Mouse (Mus musculus): Measurements from ENCODE around the gene Gm21119. TPM values are rescaled to one million over a fixed set of nuclear protein-coding genes. Genes with fewer than 3 reads are reported as not detected.
"Not testable (repeated sequence)": the region's sequence is repeated elsewhere in the genome, so short reads cannot be mapped to it uniquely, and the experiment has no call there.

Gm21119 gene
- polyA plus RNA-seq (2015; fragmentation: Nextera tagmentation; extraction: Ambion mirVana): 0.13 TPM in 1 of 2 replicates, not detected in the other

GRCm38 (mm10) chr8:20614619-20615018 is at the start of gene Gm21119:
TSS of gene Gm21119 (plus strand) at chr8:20614919.
- not testable (repeated sequence) for H3K4me2 ChIP-seq (ENCODE audit: low read length); ATAC-seq; H3K9me3 ChIP-seq (ENCODE audit: control insufficient read depth, low read length); H3K27me3 ChIP-seq (replicated peaks; ENCODE audit: control insufficient read depth, insufficient read depth, low read length); H3K9ac ChIP-seq (replicated peaks; ENCODE audit: low read depth, low read length); H3K36me3 ChIP-seq (ENCODE audit: control insufficient read depth, insufficient read depth); H3K4me1 ChIP-seq (replicated peaks; ENCODE audit: control insufficient read depth, insufficient read depth, low read length); H3K27ac ChIP-seq (ENCODE audit: low read length); H3K4me3 ChIP-seq (replicated peaks; ENCODE audit: low read length)
- no CpG with 5 or more reads among the region's 2 CpGs for WGBS

- H3K9ac ChIP-seq (replicated peaks; ENCODE audit: low read depth, low read length); ATAC-seq; H3K4me1 ChIP-seq (replicated peaks; ENCODE audit: control insufficient read depth, insufficient read depth, low read length); H3K27ac ChIP-seq (ENCODE audit: low read length); H3K9me3 ChIP-seq (ENCODE audit: control insufficient read depth, low read length); H3K4me2 ChIP-seq (ENCODE audit: low read length); H3K4me3 ChIP-seq (replicated peaks; ENCODE audit: low read length); H3K27me3 ChIP-seq (replicated peaks; ENCODE audit: control insufficient read depth, insufficient read depth, low read length); H3K36me3 ChIP-seq (ENCODE audit: control insufficient read depth, insufficient read depth): not testable (repeated sequence)
- no CpG with 5 or more reads among the region's 1 CpGs for WGBS
Observed at GRCm38 (mm10) chr8:20566753-20567152, 48.0 kb upstream of the Gm21119 start.

DNA sequence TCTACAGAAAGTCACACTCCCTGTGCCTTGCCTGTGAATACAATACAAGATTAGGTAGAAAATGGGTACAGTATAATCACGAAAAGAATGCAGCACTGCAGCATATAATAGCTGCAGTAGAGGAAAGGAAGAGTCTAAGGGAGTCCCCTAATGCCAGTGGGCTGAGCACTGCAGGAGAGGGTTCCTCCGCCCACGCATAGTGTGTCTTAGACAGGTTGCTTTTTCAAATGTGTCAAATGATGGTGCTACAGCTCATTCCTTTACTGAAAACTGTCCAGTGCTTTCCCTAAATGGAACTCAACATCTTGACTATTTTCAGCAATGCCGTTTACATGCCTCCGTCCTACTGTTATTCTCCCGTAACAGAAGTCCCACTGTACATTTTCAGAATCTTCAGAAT is 33.6 kb upstream of the Gm21119 start:
- not testable (repeated sequence) for H3K4me1 ChIP-seq (replicated peaks; ENCODE audit: control insufficient read depth, insufficient read depth, low read length); H3K9ac ChIP-seq (replicated peaks; ENCODE audit: low read depth, low read length); H3K4me3 ChIP-seq (replicated peaks; ENCODE audit: low read length); ATAC-seq; H3K4me2 ChIP-seq (ENCODE audit: low read length); H3K9me3 ChIP-seq (ENCODE audit: control insufficient read depth, low read length); H3K27me3 ChIP-seq (replicated peaks; ENCODE audit: control insufficient read depth, insufficient read depth, low read length); H3K27ac ChIP-seq (ENCODE audit: low read length); H3K36me3 ChIP-seq (ENCODE audit: control insufficient read depth, insufficient read depth)
- WGBS: 97% methylated on average over 2 of the region's 6 CpGs

DNA sequence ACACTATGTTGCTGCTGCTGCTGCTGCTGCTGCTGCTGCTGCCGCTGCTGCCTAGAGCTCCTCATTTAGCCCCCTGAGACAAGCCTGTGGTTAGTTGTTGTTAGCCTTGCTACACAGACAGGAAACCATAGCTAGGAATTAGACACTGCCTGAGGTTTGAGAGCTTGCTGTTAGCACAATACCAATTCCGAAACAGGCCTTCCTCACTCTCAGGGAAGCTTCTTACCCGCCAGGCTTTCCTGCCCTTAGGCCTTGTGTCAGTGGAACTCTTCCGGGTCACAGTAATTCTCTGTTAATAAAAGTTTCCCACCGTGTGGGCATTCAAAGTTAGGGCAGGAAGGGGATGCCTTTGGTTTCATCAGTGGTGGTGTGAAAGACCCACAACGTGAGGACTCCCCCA is 31.9 kb upstream of the Gm21119 start:
- not testable (repeated sequence) for H3K9me3 ChIP-seq (ENCODE audit: control insufficient read depth, low read length); H3K36me3 ChIP-seq (ENCODE audit: control insufficient read depth, insufficient read depth); H3K4me2 ChIP-seq (ENCODE audit: low read length); H3K27me3 ChIP-seq (replicated peaks; ENCODE audit: control insufficient read depth, insufficient read depth, low read length); H3K4me1 ChIP-seq (replicated peaks; ENCODE audit: control insufficient read depth, insufficient read depth, low read length); ATAC-seq; H3K27ac ChIP-seq (ENCODE audit: low read length); H3K4me3 ChIP-seq (replicated peaks; ENCODE audit: low read length); H3K9ac ChIP-seq (replicated peaks; ENCODE audit: low read depth, low read length)
- 83% methylated on average over 4 of the region's 6 CpGs for WGBS

- 21% methylated on average over 5 of the region's 12 CpGs for WGBS
- peak; percentile 74 for ATAC-seq
- not testable (repeated sequence) for H3K36me3 ChIP-seq (ENCODE audit: control insufficient read depth, insufficient read depth)
Observed at GRCm38 (mm10) chr8:20588268-20589177, 26.2 kb upstream of the Gm21119 start.

DNA sequence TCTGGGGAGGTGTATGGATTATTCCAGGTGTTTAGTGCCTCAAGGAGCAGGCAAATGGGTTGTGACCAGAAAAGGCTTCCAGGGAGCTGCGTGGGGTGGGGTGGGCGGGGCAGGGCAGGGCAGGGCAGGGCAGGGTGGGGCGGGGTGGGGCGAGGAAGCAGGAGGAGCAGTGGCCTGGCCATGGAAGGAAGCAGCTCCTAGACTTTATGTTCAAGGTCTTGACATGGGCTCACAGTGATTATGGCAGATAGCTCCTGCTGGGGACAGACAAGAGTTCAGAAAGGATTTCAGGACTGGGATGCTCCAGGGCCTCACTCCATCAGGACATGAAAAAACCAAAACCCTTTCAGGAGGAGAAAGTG is 25.6 kb upstream of the Gm21119 start:
- not testable (repeated sequence) for H3K4me3 ChIP-seq (replicated peaks; ENCODE audit: low read length); H3K27ac ChIP-seq (ENCODE audit: low read length); H3K9ac ChIP-seq (replicated peaks; ENCODE audit: low read depth, low read length); H3K36me3 ChIP-seq (ENCODE audit: control insufficient read depth, insufficient read depth); H3K27me3 ChIP-seq (replicated peaks; ENCODE audit: control insufficient read depth, insufficient read depth, low read length); H3K9me3 ChIP-seq (ENCODE audit: control insufficient read depth, low read length); H3K4me2 ChIP-seq (ENCODE audit: low read length); H3K4me1 ChIP-seq (replicated peaks; ENCODE audit: control insufficient read depth, insufficient read depth, low read length)
- ATAC-seq: peak; percentile 73
- WGBS: 88% methylated on average over 1 of the region's 4 CpGs

More at GRCm38 (mm10) chr8:20588268-20589177, 26.2 kb upstream of the Gm21119 start:
- H3K27me3 ChIP-seq (replicated peaks; ENCODE audit: control insufficient read depth, insufficient read depth, low read length); H3K4me1 ChIP-seq (replicated peaks; ENCODE audit: control insufficient read depth, insufficient read depth, low read length); H3K9ac ChIP-seq (replicated peaks; ENCODE audit: low read depth, low read length); H3K27ac ChIP-seq (ENCODE audit: low read length); H3K4me3 ChIP-seq (replicated peaks; ENCODE audit: low read length); H3K9me3 ChIP-seq (ENCODE audit: control insufficient read depth, low read length); H3K4me2 ChIP-seq (ENCODE audit: low read length): not testable (repeated sequence)

- H3K27me3 ChIP-seq (replicated peaks; ENCODE audit: control insufficient read depth, insufficient read depth, low read length); H3K9me3 ChIP-seq (ENCODE audit: control insufficient read depth, low read length); H3K36me3 ChIP-seq (ENCODE audit: control insufficient read depth, insufficient read depth); H3K27ac ChIP-seq (ENCODE audit: low read length); ATAC-seq; H3K9ac ChIP-seq (replicated peaks; ENCODE audit: low read depth, low read length); H3K4me2 ChIP-seq (ENCODE audit: low read length); H3K4me3 ChIP-seq (replicated peaks; ENCODE audit: low read length); H3K4me1 ChIP-seq (replicated peaks; ENCODE audit: control insufficient read depth, insufficient read depth, low read length): not testable (repeated sequence)
- 82% methylated on average over 3 of the region's 9 CpGs for WGBS
Observed at GRCm38 (mm10) chr8:20590117-20590997, 24.4 kb upstream of the Gm21119 start.

- H3K4me1 ChIP-seq (replicated peaks; ENCODE audit: control insufficient read depth, insufficient read depth, low read length); H3K9me3 ChIP-seq (ENCODE audit: control insufficient read depth, low read length); H3K27ac ChIP-seq (ENCODE audit: low read length); H3K4me2 ChIP-seq (ENCODE audit: low read length); ATAC-seq; H3K27me3 ChIP-seq (replicated peaks; ENCODE audit: control insufficient read depth, insufficient read depth, low read length); H3K4me3 ChIP-seq (replicated peaks; ENCODE audit: low read length); H3K36me3 ChIP-seq (ENCODE audit: control insufficient read depth, insufficient read depth); H3K9ac ChIP-seq (replicated peaks; ENCODE audit: low read depth, low read length): not testable (repeated sequence)
- WGBS: 93% methylated on average over 4 of the region's 8 CpGs
Observed at GRCm38 (mm10) chr8:20591002-20591401, 23.7 kb upstream of the Gm21119 start.

GRCm38 (mm10) chr8:20592732-20593272 is 21.9 kb upstream of the Gm21119 start:
- WGBS: 9% methylated on average over 1 of the region's 5 CpGs
- H3K27me3 ChIP-seq (replicated peaks; ENCODE audit: control insufficient read depth, insufficient read depth, low read length); H3K36me3 ChIP-seq (ENCODE audit: control insufficient read depth, insufficient read depth); H3K4me3 ChIP-seq (replicated peaks; ENCODE audit: low read length); ATAC-seq; H3K27ac ChIP-seq (ENCODE audit: low read length); H3K4me2 ChIP-seq (ENCODE audit: low read length); H3K9me3 ChIP-seq (ENCODE audit: control insufficient read depth, low read length); H3K9ac ChIP-seq (replicated peaks; ENCODE audit: low read depth, low read length); H3K4me1 ChIP-seq (replicated peaks; ENCODE audit: control insufficient read depth, insufficient read depth, low read length): not testable (repeated sequence)
